Mouse (Mus musculus): ENCODE measurements around the gene Sf3b6. TPM values are rescaled to one million over a fixed set of nuclear protein-coding genes. Genes with fewer than 3 reads are reported as not detected.
"Not testable (repeated sequence)": the region's sequence is repeated elsewhere in the genome, so short reads cannot be mapped to it uniquely, and the experiment has no call there.

Sf3b6 gene
- 245 and 258 TPM in 2 replicates for polyA plus RNA-seq (2015; fragmentation: Nextera tagmentation; extraction: Ambion mirVana)

DNA sequence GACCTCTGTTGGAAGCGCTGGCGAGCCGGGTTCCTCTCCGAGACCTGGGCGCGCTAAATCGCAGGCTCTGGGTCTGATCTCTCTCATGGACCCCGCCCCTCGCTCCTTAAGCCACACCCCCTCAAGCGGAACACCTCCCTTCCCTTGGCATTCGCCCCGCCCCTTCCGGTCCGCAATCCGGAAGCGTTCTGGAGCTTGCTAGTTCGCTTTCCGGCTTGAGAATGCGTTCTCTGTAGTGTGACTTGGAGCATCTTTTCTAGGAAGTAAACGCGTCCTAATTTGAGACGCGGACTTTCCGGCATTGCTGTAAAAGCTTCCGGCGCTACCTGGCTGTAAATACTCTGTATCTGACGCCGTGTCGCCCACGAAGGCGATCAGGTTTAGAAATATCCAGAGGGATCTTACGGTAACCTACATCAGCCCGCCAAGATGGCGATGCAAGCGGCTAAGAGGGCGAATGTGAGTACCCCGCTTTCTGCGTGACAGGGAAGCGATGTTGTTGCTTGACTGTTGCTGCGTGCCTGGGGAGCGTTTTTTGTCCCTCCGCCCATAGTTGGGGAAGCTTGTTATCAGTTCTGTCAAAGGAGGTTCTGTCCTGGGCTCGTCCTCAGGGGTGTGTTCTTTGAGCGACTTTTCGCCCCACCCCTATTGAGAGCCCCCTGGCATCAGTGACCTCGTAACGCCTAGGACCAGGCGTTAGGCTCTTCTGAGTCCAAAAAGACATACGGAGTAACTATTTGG, at the start of gene Sf3b6:
Sf3b6 (plus strand) TSS at position 184 of the 741 bp plus-strand sequence.
- Histone ChIP-seq H3K27ac (replicated peaks) (peak within 1 kb of the TSS; percentile 90), H3K4me2 (replicated peaks) (peak within 1 kb of the TSS; percentile 82), H3K9me3 (no peaks in the 10 kb centered on the region), H3K4me1 (peaks cover 25% of the 10 kb centered on the region), H3K9ac (replicated peaks) (peak within 1 kb of the TSS; percentile 84), H3K27me3 (no peaks in the 10 kb centered on the region), H3K36me3 (peaks cover 19% of the 10 kb centered on the region), H3K4me3 (peak within 1 kb of the TSS; percentile 71)
- peak; percentile 99 for ATAC-seq (replicated peaks)
- WGBS: under 1% methylated on average over 49 of the region's 49 CpGs

DNA sequence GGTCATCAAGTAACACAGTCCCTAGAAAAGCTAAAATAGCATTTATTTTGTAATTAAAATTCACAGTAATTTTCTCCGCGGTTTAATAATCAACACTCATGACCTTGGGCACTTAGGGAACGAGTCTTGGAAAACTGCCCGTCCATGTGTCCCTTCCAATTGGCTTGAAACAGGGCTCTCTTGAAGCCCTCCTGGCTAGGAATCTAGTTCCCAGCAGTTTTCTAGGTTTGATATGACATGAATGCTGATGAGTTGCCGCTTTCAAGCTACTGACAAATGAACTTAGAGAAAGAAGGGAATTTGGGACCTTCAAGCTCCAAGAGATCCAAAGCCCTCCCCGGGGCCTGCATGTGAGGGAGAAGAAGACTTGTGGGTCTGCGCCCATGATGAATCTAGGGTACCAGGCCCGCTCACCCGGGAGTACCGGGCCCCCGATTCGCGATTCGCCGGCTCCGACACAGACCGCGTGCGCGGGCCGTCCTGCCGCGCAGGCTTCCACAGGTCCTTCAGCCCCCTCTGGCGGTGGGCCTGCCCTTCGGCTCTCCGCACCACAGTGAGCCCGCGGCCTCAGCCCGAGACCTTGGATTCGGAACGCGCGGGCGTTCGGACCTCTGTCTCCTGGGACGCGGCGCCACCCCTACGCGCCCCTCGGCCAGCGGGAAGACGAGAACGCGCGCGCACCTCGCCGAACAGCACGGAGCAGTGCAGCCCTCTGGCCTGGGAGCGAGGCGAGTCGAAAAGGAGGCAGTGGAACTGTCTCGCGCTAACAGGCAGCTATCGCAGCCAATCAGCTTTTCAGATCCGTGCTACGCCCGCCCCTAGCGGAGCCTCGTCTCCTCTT, 48.6 kb upstream of the Sf3b6 start, which contains the start of the genes Pfn4 and Fam228b:
Pfn4 (plus strand) TSS at position 531 of the 841 bp plus-strand sequence.
Fam228b (minus strand) TSS at position 776 of the 841 bp plus-strand sequence.
- Histone ChIP-seq H3K4me1 (peaks cover 9% of the 10 kb centered on the region), H3K36me3 (no peaks in the 10 kb centered on the region), H3K9me3 (no peaks in the 10 kb centered on the region), H3K9ac (replicated peaks) (peak within 1 kb of the TSS; percentile 90), H3K27ac (replicated peaks) (peak within 1 kb of the TSS; percentile 98), H3K4me3 (peak within 1 kb of the TSS; percentile 64), H3K4me2 (replicated peaks) (peak within 1 kb of the TSS; percentile 67), H3K27me3 (no peaks in the 10 kb centered on the region)
- WGBS: under 1% methylated on average over 61 of the region's 61 CpGs
- ATAC-seq (replicated peaks): peak; percentile 100

DNA sequence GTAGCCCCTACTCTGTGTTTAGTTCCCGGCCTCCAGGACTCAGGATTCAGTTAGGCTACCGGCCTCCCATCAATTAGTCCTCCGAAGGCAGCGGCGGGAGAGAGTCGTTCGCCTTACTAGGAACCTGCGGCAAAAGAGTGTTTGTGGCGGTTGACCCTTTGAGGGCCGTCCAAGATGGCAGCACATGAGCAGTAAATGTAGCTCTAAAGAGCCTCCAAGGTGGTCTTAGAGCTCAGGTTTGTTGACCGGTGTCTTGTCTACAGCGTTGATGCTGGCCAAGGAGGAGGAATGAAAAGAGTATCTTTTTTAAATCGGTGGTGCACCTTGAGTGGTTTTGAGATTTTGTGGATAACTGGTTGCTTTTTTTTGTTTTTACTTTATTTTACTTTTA, 48.0 kb upstream of the Sf3b6 start:
- Histone ChIP-seq H3K4me1 (peaks cover 9% of the 10 kb centered on the region), H3K4me2 (replicated peaks) (peak overlapping the region; percentile 67), H3K9me3 (no peaks in the 10 kb centered on the region), H3K27ac (replicated peaks) (peak overlapping the region; percentile 98), H3K27me3 (no peaks in the 10 kb centered on the region), H3K36me3 (no peaks in the 10 kb centered on the region), H3K9ac (replicated peaks) (peak overlapping the region; percentile 90), H3K4me3 (peak overlapping the region; percentile 64)
- ATAC-seq (replicated peaks): no peak; the same call in 1 of the 2 replicates
- WGBS: 17% methylated on average over 13 of the region's 13 CpGs

DNA sequence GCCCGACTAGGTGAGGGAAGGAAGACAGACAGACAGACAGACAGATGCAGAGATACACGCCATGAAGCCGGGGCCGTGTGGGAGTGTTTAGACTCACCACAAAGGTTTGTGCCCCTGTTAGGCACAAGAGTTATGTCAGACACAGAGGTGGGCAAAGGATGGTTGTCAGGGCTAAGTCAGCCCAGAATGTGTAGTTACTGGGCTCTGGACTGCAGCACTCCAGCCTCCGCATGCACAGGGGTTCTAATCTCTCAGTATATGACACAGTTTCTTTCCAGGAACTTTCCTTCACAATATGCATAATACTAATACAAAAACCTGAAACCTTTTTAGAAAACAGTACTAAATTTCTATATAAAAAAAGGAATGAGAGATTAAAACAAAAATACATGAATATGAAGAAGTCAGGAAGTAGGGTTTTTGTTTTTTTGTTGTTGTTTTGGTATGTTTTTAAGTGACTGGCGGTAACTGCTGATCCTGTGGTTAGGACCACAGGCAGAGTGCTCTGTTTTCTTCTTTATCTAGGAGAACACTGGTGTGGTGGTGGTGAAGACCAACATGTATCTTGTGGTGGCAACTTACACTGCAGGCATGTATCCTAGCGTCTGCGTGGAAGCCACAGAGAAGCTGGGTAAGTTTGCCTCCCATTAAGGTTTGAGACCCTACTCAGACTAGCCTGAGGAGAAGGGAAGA, 42.3 kb upstream of the Sf3b6 start:
- Histone ChIP-seq H3K4me2 (replicated peaks) (no peak overlapping the region), H3K27ac (replicated peaks) (no peak overlapping the region), H3K27me3 (no peaks in the 10 kb centered on the region), H3K9ac (replicated peaks) (no peak overlapping the region), H3K36me3 (no peaks in the 10 kb centered on the region), H3K9me3 (no peaks in the 10 kb centered on the region), H3K4me1 (no peaks in the 10 kb centered on the region), H3K4me3 (no peak overlapping the region)
- WGBS: 91% methylated on average over 8 of the region's 8 CpGs
- no peak for ATAC-seq (replicated peaks)

DNA sequence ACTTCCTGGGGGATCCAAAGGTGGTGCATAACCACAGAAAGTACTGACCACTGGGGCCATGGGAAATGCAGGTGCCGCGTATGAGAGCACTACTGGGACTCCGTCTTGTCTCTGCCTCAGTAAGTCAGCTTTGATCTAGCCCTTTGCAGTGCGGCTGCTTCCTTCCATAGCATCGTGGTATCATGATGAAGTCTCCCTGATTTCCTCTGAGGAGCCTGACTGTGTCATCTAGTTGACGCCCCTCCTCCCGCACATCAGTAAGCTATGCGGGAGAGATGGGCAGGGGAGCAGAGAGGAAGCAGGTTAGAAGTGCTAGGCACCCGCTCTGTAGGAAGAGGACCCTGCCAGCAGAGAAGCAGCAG, 41.8 kb upstream of the Sf3b6 start:
- no peak overlapping the region for H3K27ac ChIP-seq (replicated peaks)
- H3K36me3 ChIP-seq: no peaks in the 10 kb centered on the region
- H3K9ac ChIP-seq (replicated peaks): no peak overlapping the region
- no peak overlapping the region for H3K4me3 ChIP-seq
- H3K9me3 ChIP-seq: no peaks in the 10 kb centered on the region
- no peaks in the 10 kb centered on the region for H3K4me1 ChIP-seq
- H3K4me2 ChIP-seq (replicated peaks): no peak overlapping the region
- ATAC-seq (replicated peaks): no peak
- no peaks in the 10 kb centered on the region for H3K27me3 ChIP-seq
- WGBS: 86% methylated on average over 9 of the region's 9 CpGs

DNA sequence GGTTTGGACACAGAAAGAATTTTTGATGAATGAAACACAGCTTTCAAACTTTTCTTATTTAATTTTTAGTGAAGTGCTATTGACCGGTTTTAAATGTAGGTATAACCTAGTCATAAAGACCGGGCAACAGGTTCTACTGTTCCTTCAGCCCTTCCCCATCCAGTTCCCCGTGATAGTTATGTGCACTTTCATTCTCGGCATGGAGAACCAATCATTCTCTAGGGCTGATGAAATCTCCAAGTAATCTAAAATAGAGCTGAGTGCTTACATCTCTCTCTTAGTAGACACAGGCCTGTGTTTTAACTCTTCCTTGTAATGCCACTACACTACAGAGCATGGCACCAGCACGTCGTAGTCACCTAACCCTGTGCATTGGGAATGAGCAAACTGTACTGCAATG, 39.6 kb upstream of the Sf3b6 start:
- no peaks in the 10 kb centered on the region for H3K4me1 ChIP-seq
- no peaks in the 10 kb centered on the region for H3K9me3 ChIP-seq
- ATAC-seq (replicated peaks): no peak
- no peak overlapping the region for H3K9ac ChIP-seq (replicated peaks)
- no peak overlapping the region for H3K4me2 ChIP-seq (replicated peaks)
- no peak overlapping the region for H3K27ac ChIP-seq (replicated peaks)
- no peaks in the 10 kb centered on the region for H3K27me3 ChIP-seq
- no peak overlapping the region for H3K4me3 ChIP-seq
- H3K36me3 ChIP-seq: no peaks in the 10 kb centered on the region
- WGBS: 88% methylated on average over 6 of the region's 6 CpGs

DNA sequence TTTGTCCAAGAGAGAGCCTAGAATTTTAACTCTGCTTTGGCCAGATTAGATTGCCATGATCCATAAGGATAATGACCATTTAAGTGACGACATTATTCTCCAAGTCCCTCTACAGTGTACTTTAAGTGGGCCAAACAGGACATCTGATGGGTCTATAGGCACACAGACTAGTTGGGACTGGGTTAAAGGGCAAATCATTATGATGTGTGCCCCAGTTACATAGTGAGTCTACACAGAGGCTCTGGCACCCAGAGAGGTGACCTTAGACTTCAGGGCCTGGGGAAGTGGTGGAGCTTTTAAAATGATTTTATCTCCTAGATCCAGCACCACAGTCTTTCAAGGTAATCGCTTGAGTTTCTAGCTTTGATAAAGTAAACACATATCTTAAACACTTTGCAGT, 37.1 kb upstream of the Sf3b6 start:
- Histone ChIP-seq H3K27me3 (no peaks in the 10 kb centered on the region), H3K4me1 (no peaks in the 10 kb centered on the region), H3K27ac (replicated peaks) (no peak overlapping the region), H3K9ac (replicated peaks) (no peak overlapping the region), H3K9me3 (no peaks in the 10 kb centered on the region), H3K36me3 (no peaks in the 10 kb centered on the region), H3K4me2 (replicated peaks) (no peak overlapping the region), H3K4me3 (no peak overlapping the region)
- ATAC-seq (replicated peaks): no peak
- 77% methylated on average over 2 of the region's 2 CpGs for WGBS

DNA sequence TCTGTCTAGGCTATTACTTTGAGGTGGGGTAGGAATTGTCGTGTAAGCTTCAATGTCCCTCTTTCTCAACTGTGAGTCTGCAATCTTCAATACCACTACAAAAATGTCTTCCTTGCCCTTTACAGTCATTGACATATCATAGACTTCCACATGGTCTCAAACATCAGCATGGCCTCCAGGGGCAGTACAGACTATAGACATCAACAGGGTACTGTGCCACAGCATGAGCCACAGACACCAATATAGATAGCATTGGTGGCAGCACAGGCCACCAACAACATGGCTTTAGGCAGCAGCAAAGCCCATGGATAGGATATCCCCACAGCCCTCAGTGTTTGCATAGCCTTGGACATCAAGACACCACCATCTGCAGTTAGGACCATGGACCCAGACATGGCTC, 36.1 kb upstream of the Sf3b6 start:
- H3K36me3 ChIP-seq: no peaks in the 10 kb centered on the region
- no peaks in the 10 kb centered on the region for H3K9me3 ChIP-seq
- no peaks in the 10 kb centered on the region for H3K27me3 ChIP-seq
- ATAC-seq (replicated peaks): no peak
- no peak overlapping the region for H3K27ac ChIP-seq (replicated peaks)
- no peak overlapping the region for H3K4me2 ChIP-seq (replicated peaks)
- WGBS: 85% methylated on average over 1 of the region's 1 CpGs
- no peak overlapping the region for H3K4me3 ChIP-seq
- no peaks in the 10 kb centered on the region for H3K4me1 ChIP-seq
- H3K9ac ChIP-seq (replicated peaks): no peak overlapping the region

DNA sequence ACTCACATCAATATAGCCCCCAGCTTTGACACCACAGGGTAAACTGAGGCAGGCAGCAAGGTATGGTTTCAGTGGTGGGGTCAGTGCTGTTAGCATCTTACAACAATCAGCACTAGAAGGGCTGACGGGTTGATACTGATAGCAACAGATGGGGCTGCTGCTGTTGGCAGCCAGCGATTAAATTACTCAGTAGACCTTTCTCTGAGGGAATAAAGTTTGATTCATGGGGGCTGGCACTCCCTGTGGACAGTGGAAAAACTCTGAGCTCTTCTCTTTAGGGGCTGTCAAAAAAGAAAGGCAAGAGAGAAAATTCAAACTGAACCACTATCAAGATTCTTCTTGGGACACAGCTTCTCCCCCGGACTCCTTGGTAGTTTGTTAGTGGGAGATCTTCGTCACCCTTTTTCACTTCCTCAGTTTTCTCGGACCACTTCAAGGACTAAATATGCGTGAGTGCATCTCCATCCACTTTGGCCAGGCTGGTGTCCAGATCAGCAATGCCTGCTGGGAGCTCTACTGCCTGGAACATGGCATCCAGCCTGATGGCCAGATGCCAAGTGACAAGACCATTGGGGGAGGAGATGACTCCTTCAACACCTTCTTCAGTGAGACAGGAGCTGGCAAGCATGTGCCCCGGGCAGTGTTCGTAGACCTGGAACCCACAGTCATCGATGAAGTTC, 35.5 kb upstream of the Sf3b6 start:
- not testable (repeated sequence) for H3K4me2 ChIP-seq (replicated peaks); H3K27ac ChIP-seq (replicated peaks); ATAC-seq (replicated peaks); H3K9me3 ChIP-seq; H3K27me3 ChIP-seq; H3K9ac ChIP-seq (replicated peaks); H3K36me3 ChIP-seq; H3K4me3 ChIP-seq; H3K4me1 ChIP-seq
- 91% methylated on average over 9 of the region's 9 CpGs for WGBS

DNA sequence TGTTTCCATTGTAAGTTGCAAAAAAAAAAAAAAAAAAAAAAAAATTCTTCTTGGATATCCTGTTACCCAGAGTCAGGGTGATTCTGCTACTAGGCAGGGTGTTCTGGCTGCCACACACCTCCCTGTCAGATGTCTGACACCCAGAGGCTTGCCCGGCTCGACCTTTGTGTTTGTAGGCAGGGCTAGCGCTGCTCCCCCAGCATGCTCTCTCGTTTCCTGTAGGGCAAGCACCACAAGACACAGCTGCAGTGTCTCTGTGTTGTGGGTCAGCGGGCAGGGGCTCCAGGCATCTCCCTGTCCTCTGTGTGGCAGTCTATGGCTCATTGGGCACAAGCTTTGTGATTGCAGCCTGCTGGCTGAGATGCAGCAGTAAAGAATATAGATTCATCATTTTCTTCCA, 33.7 kb upstream of the Sf3b6 start:
- no peak overlapping the region for H3K27ac ChIP-seq (replicated peaks)
- no peak overlapping the region for H3K4me3 ChIP-seq
- no peak overlapping the region for H3K9ac ChIP-seq (replicated peaks)
- no peak for ATAC-seq (replicated peaks)
- H3K9me3 ChIP-seq: no peaks in the 10 kb centered on the region
- H3K4me2 ChIP-seq (replicated peaks): no peak overlapping the region
- H3K4me1 ChIP-seq: no peaks in the 10 kb centered on the region
- H3K36me3 ChIP-seq: no peaks in the 10 kb centered on the region
- no peaks in the 10 kb centered on the region for H3K27me3 ChIP-seq
- WGBS: 68% methylated on average over 5 of the region's 5 CpGs

DNA sequence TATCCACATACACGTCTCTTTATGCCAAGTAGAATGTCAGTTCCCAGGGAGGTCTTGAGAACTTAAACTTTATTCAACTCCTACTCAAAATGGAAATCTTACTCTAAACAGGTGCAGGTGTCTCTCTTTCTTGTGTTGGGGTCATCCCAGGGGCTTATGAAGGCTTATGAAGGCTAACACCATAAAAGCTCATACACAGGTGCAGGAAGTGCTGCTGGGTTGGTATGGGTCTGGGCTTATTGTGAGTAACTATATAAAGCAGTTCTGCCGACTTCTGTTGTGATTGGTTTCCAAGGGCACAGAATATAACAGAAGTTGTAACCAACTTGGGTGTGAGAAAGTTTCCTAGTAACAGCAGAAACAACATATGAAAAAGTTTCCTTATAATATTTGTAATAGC, 32.9 kb upstream of the Sf3b6 start:
- Histone ChIP-seq H3K27ac (replicated peaks) (no peak overlapping the region), H3K4me1 (no peaks in the 10 kb centered on the region), H3K4me3 (no peak overlapping the region), H3K36me3 (no peaks in the 10 kb centered on the region), H3K4me2 (replicated peaks) (no peak overlapping the region), H3K27me3 (no peaks in the 10 kb centered on the region), H3K9ac (replicated peaks) (no peak overlapping the region), H3K9me3 (no peaks in the 10 kb centered on the region)
- 76% methylated on average over 2 of the region's 2 CpGs for WGBS
- ATAC-seq (replicated peaks): no peak

Measured in forebrain, embryonic 15.5 days (tissue).